Mouse (Mus musculus) E14TG2a.4 (cell line): ENCODE data around the gene Mboat7.

Experiments
- CTCF ChIP-seq: conservative IDR thresholded peaks from 2 replicates; pipeline ENCODE4 v1.5.1; 2014; ENCODE audit warnings: low read length
- NANOG ChIP-seq: IDR thresholded peaks from 2 replicates; pipeline ENCODE4 v1.6.1; 2014; ENCODE audit warnings: borderline replicate concordance, low read length, mixed read lengths

- TF ChIP-seq NANOG = no peak
- no peak for TF ChIP-seq CTCF
Measured at GRCm38 (mm10) chr7:3715249-3715648, 21.9 kb upstream of the Mboat7 start.
